Mouse (Mus musculus): ENCODE measurements around the gene Ssu72. TPM values are rescaled to one million over a fixed set of nuclear protein-coding genes. Genes with fewer than 3 reads are reported as not detected.

The Ssu72 gene
- polyA plus RNA-seq, 1 experiment = 141 TPM

- Histone ChIP-seq H3K27me3 (ENCODE audit: control insufficient read depth, insufficient read depth, low read length) (no peaks in the 10 kb centered on the region), H3K4me1 (ENCODE audit: control insufficient read depth, insufficient read depth, low read length) (peaks cover 73% of the 10 kb centered on the region), H3K4me3 (replicated peaks; ENCODE audit: insufficient read depth, low read depth, low read length) (no peak overlapping the region), H3K27ac (ENCODE audit: insufficient read depth, low read length) (peak overlapping the region; percentile 100)
- 63% methylated on average over 5 of the region's 5 CpGs for WGBS
- DNase-seq = no peak
- TF ChIP-seq POLR2A (IDR thresholded peaks at IDR 0.05; ENCODE audit: borderline replicate concordance, insufficient read depth, low read length) (no peak), CTCF (IDR thresholded peaks at IDR 0.05; ENCODE audit: borderline replicate concordance, insufficient read depth, low read depth, low read length) (no peak)
Observed at GRCm38 (mm10) chr4:155745136-155745535, 40.5 kb downstream of the Ssu72 start.

DNA sequence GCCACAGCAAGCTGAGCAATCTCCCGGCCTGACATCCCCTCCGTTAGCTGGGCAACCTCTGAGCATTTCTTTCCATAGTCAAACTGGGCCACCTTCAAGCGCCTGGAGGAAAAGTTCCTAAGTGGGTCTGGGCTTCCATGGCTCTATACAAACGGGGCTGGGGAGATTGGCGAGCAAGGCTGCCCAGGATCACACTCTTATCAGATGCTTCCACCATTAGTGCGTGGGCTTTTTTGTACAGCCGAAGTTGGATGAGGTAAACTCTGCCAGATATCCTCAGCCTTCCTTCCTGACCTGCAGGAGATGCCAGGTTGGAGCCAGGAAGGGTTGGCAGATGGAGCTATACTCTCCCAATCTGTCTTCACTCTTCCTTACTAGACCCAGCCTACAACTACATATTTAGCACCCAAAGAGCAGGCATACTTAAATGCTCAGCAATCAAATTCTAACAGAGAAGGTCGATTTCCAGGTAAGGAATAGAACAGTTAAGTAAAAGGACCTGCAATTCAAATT, 41.5 kb downstream of the Ssu72 start:
- peak overlapping the region; percentile 10 for H3K4me3 ChIP-seq (replicated peaks; ENCODE audit: insufficient read depth, low read depth, low read length)
- no peaks in the 10 kb centered on the region for H3K27me3 ChIP-seq (ENCODE audit: control insufficient read depth, insufficient read depth, low read length)
- peaks cover 64% of the 10 kb centered on the region for H3K4me1 ChIP-seq (ENCODE audit: control insufficient read depth, insufficient read depth, low read length)
- TF ChIP-seq CTCF (IDR thresholded peaks at IDR 0.05; ENCODE audit: borderline replicate concordance, insufficient read depth, low read depth, low read length) (no peak), POLR2A (IDR thresholded peaks at IDR 0.05; ENCODE audit: borderline replicate concordance, insufficient read depth, low read length) (peak; percentile 32; the same call in 1 of the 2 replicates)
- H3K27ac ChIP-seq (ENCODE audit: insufficient read depth, low read length) = peak overlapping the region; percentile 100
- peak; percentile 76 to 91 for DNase-seq
- WGBS = 14% methylated on average over 8 of the region's 8 CpGs

DNA sequence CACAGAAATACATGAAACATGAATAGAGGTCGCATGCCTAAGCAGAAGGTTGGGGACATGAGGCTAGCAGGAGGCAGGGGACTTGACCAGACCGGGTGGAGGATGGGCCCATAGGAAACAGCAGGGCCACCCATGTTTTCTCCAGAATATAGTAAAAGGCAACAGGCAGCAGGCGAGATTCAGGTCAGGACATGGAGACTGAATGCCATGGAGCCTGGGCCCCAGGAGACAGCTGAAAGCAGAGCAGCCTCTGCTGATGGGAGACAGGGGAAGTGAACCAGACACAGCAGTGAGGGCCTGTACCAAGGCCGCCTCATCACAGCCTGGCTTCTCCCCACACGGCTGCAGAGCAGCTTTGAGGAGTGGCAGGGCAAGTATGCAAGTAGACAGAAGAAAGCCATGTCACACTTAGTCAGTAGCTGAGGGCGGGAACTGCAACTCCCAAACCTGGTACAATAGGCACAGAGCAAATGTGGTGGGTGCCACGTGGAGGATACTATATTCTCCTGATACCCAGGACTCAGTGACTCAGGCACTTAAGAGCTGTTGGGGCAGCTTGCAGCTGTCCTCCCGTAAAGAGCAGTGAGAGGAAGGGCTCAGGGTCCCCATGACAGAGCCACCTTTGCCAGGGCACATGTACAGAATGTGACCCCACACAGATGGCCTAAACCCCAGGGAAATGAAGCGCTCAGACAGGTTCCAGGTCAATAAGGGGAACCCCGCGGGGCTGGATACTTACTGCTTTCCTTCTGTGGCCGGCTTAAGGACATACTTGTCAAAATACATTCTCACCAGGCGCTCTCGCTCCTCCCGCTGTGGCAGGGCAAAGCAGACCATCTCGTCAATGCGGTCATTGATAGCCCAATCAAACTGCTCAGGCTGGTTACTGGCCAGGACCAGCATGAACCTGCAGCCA, 42.2 kb downstream of the Ssu72 start:
- WGBS = 17% methylated on average over 17 of the region's 17 CpGs
- TF ChIP-seq POLR2A (IDR thresholded peaks at IDR 0.05; ENCODE audit: borderline replicate concordance, insufficient read depth, low read length) (0 out of 2 replicates have a peak, but pooled peaks have one; percentile 19), CTCF (IDR thresholded peaks at IDR 0.05; ENCODE audit: borderline replicate concordance, insufficient read depth, low read depth, low read length) (no peak)
- H3K4me3 ChIP-seq (replicated peaks; ENCODE audit: insufficient read depth, low read depth, low read length) = peak overlapping the region; percentile 4
- DNase-seq = peak; percentile 64 to 68
- H3K27me3 ChIP-seq (ENCODE audit: control insufficient read depth, insufficient read depth, low read length) = no peaks in the 10 kb centered on the region
- H3K4me1 ChIP-seq (ENCODE audit: control insufficient read depth, insufficient read depth, low read length) = peaks cover 56% of the 10 kb centered on the region
- H3K27ac ChIP-seq (ENCODE audit: insufficient read depth, low read length) = peak overlapping the region; percentile 100

GRCm38 (mm10) chr4:155757011-155757410, 52.4 kb downstream of the Ssu72 start:
- Histone ChIP-seq H3K4me3 (replicated peaks; ENCODE audit: insufficient read depth, low read depth, low read length) (no peak overlapping the region), H3K27me3 (ENCODE audit: control insufficient read depth, insufficient read depth, low read length) (no peaks in the 10 kb centered on the region), H3K4me1 (ENCODE audit: control insufficient read depth, insufficient read depth, low read length) (peaks cover 8% of the 10 kb centered on the region), H3K27ac (ENCODE audit: insufficient read depth, low read length) (no peak overlapping the region)
- TF ChIP-seq POLR2A (IDR thresholded peaks at IDR 0.05; ENCODE audit: borderline replicate concordance, insufficient read depth, low read length) = no peak
- no peak for TF ChIP-seq CTCF (IDR thresholded peaks at IDR 0.05; ENCODE audit: borderline replicate concordance, insufficient read depth, low read depth, low read length)
- WGBS = 41% methylated on average over 12 of the region's 12 CpGs
- peak in 1 of 2 experiments; percentile 13 for DNase-seq

GRCm38 (mm10) chr4:155759862-155760612, 55.4 kb downstream of the Ssu72 start:
- WGBS = under 1% methylated on average over 10 of the region's 10 CpGs
- peak overlapping the region; percentile 77 for H3K4me3 ChIP-seq (replicated peaks; ENCODE audit: insufficient read depth, low read depth, low read length)
- no peaks in the 10 kb centered on the region for H3K27me3 ChIP-seq (ENCODE audit: control insufficient read depth, insufficient read depth, low read length)
- peak in 1 of 2 experiments; percentile 26 for DNase-seq
- H3K4me1 ChIP-seq (ENCODE audit: control insufficient read depth, insufficient read depth, low read length) = peaks cover 8% of the 10 kb centered on the region
- H3K27ac ChIP-seq (ENCODE audit: insufficient read depth, low read length) = peak overlapping the region; percentile 6; the same call in 1 of the 2 replicates
- peak; percentile 37; the same call in 1 of the 2 replicates for TF ChIP-seq CTCF (IDR thresholded peaks at IDR 0.05; ENCODE audit: borderline replicate concordance, insufficient read depth, low read depth, low read length)
- no peak for TF ChIP-seq POLR2A (IDR thresholded peaks at IDR 0.05; ENCODE audit: borderline replicate concordance, insufficient read depth, low read length)

DNA sequence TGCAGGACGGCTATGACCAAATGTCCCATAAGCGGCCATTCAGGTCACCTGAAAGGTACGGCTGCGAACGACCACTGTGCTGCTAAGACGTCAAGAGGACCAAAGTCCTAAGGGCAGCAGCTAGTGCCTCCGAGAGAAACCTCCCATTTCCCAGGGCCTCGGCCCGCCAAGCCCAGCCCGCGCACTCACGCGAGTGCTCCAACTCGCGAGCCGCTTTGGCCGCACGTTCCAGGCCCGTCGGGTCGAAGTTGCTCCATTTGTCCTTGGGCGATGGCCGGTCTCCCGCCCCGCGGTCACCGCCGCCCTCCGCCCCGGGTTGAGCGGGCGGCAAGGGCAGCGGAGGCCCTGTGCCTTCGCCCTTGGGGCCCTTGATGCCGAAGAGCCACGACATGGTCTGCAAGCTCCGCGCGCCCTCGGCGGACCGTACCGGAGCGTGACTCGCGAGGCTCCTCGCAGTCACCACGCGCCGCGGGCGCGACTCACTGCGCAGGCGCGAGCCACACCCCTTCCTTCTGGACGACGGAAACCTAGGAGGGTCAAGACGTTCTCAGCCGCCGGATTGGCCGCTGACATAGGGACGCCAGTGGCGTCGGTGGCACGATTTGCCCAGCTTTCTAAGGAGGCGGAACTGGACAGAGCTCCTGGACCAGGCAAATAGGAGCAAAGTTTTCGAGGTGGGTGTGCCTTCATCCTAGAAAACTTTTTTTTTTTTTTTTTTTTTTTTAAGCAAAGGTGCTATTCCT, 56.2 kb downstream of the Ssu72 start, which contains the start of gene Atad3a:
Gene Atad3a (minus strand): TSS at position 481 of the 743 bp plus-strand sequence.
- TF ChIP-seq POLR2A (IDR thresholded peaks at IDR 0.05; ENCODE audit: borderline replicate concordance, insufficient read depth, low read length) = peak; percentile 76
- TF ChIP-seq CTCF (IDR thresholded peaks at IDR 0.05; ENCODE audit: borderline replicate concordance, insufficient read depth, low read depth, low read length) = no peak
- H3K27ac ChIP-seq (ENCODE audit: insufficient read depth, low read length) = peak within 1 kb of the TSS; percentile 6; the same call in 1 of the 2 replicates
- peak; percentile 97 to 98 for DNase-seq
- peak within 1 kb of the TSS; percentile 77 for H3K4me3 ChIP-seq (replicated peaks; ENCODE audit: insufficient read depth, low read depth, low read length)
- peaks cover 8% of the 10 kb centered on the region for H3K4me1 ChIP-seq (ENCODE audit: control insufficient read depth, insufficient read depth, low read length)
- under 1% methylated on average over 68 of the region's 68 CpGs for WGBS
- no peaks in the 10 kb centered on the region for H3K27me3 ChIP-seq (ENCODE audit: control insufficient read depth, insufficient read depth, low read length)
